9 mouse cellular contexts compared by ENCODE assay signal in the genomic region with DNA sequence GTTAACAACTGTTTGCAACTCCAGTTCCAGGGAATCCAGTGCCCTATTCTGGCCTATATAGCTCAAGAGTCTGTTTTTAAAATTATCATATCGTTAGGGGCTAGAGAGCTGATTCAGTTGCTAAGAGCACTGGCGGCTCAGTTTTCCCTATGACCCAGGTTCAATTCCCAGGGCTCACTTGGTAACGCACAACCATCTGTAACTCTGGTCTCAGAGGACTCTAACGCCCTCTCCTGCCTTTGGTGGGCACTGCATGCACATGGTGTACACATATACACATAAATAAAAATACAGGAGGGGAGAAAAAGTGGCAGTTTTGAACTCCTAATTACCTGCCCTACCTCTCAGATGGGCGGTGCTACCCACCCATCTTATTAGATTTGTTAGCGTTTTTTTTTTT. TPM values are rescaled to one million over a fixed set of nuclear protein-coding genes. Genes with fewer than 3 reads are reported as not detected.
DNase-seq lines count a peak whose midpoint lies in the region; ATAC-seq and TF ChIP-seq lines count a peak whose summit lies in the region.
"Had no signal": no experiment of that assay in that cellular context is flagged by ENCODE, and none has a peak within 500 bp of the region (broad histone marks: within the 10 kb centered on the region; RNA-seq: fewer than 3 reads in every experiment).

No protein-coding gene starts in this region.

- no peaks in the 10 kb centered on the region for H3K4me1 ChIP-seq in heart, postnatal 0 days (ENCODE audit: control insufficient read depth, insufficient read depth)
- no peaks in the 10 kb centered on the region for H3K4me1 ChIP-seq in lung, embryonic 14.5 days (ENCODE audit: insufficient read depth)
- H3K4me1 ChIP-seq in liver, postnatal 0 days (ENCODE audit: insufficient read depth): peaks cover 7% of the 10 kb centered on the region
- H3K4me1 ChIP-seq: embryonic facial prominence, embryonic 12.5 days had no signal

- 94% methylated on average over 6 of the region's 6 CpGs for WGBS in heart, postnatal 0 days
- WGBS in lung, embryonic 14.5 days: 87% methylated on average over 6 of the region's 6 CpGs
- WGBS in liver, postnatal 0 days (ENCODE audit: insufficient replicate concordance): 87% methylated on average over 6 of the region's 6 CpGs

- no peak overlapping the region for H3K4me3 ChIP-seq in heart, postnatal 0 days (ENCODE audit: low read depth, low read length)
- H3K4me3 ChIP-seq in lung, embryonic 14.5 days (ENCODE audit: low read depth, low read length): no peak overlapping the region
- H3K4me3 ChIP-seq in liver, postnatal 0 days (ENCODE audit: low read depth, low read length): no peak overlapping the region
- H3K4me3 ChIP-seq: embryonic facial prominence, embryonic 12.5 days had no signal

- peak overlapping the region; percentile 56 for H3K27ac ChIP-seq in heart, postnatal 0 days (ENCODE audit: low read depth)
- no peak overlapping the region for H3K27ac ChIP-seq in lung, embryonic 14.5 days (ENCODE audit: low read depth)
- no peak overlapping the region for H3K27ac ChIP-seq in liver, postnatal 0 days (ENCODE audit: low read depth)
- H3K27ac ChIP-seq: embryonic facial prominence, embryonic 12.5 days had no signal

- no peaks in the 10 kb centered on the region for H3K27me3 ChIP-seq in heart, postnatal 0 days (ENCODE audit: control insufficient read depth, insufficient read depth, low read length)
- H3K27me3 ChIP-seq in lung, embryonic 14.5 days (ENCODE audit: insufficient read depth, low read length): no peaks in the 10 kb centered on the region
- H3K27me3 ChIP-seq in liver, postnatal 0 days (ENCODE audit: insufficient read depth, low read length): no peaks in the 10 kb centered on the region
- H3K27me3 ChIP-seq: embryonic facial prominence, embryonic 12.5 days had no signal

- no peak for TF ChIP-seq EP300 in heart, postnatal 0 days (IDR thresholded peaks at IDR 0.05; ENCODE audit: low read depth)
- no peak for TF ChIP-seq EP300 in liver, postnatal 0 days (IDR thresholded peaks at IDR 0.05; ENCODE audit: low read depth)

- no peak for ATAC-seq in heart, postnatal 0 days (ENCODE audit: insufficient read depth, low read depth)
- no peak for ATAC-seq in lung, embryonic 14.5 days (ENCODE audit: insufficient read depth)
- no peak for ATAC-seq in liver, postnatal 0 days

- no peak overlapping the region for H3K9ac ChIP-seq in heart, postnatal 0 days (replicated peaks; ENCODE audit: low read depth, low read length)
- no peak overlapping the region for H3K9ac ChIP-seq in lung, embryonic 14.5 days
- H3K9ac ChIP-seq in liver, postnatal 0 days (replicated peaks): no peak overlapping the region
- H3K9ac ChIP-seq: embryonic facial prominence, embryonic 12.5 days had no signal

- no peak for DNase-seq in heart, postnatal 0 days (ENCODE audit: low spot score)
- DNase-seq in heart, adult 8-10 months (ENCODE audit: low spot score): no peak
- DNase-seq in lung, embryonic 14.5 days: no peak
- DNase-seq in lung, postnatal 4 days: no peak
- DNase-seq in ZHBTc4 (ENCODE audit: low read depth, low spot score): peak; percentile 73
- no peak for DNase-seq in liver, postnatal 0 days
- no peak for DNase-seq in embryo, embryonic 9.5 days (ENCODE audit: extremely low spot score)
- DNase-seq in layer of hippocampus, postnatal 36 days: no peak

- H3K36me3 ChIP-seq in heart, postnatal 0 days (replicated peaks; ENCODE audit: control insufficient read depth, insufficient read depth, low read length): no peaks in the 10 kb centered on the region
- H3K36me3 ChIP-seq in lung, embryonic 14.5 days (ENCODE audit: insufficient read depth): no peaks in the 10 kb centered on the region
- H3K36me3 ChIP-seq in liver, postnatal 0 days (replicated peaks; ENCODE audit: insufficient read depth, low read length): no peaks in the 10 kb centered on the region
- H3K36me3 ChIP-seq: embryonic facial prominence, embryonic 12.5 days had no signal

- H3K4me2 ChIP-seq in heart, postnatal 0 days (ENCODE audit: low read depth, low read length): no peak overlapping the region
- no peak overlapping the region for H3K4me2 ChIP-seq in lung, embryonic 14.5 days
- no peak overlapping the region for H3K4me2 ChIP-seq in liver, postnatal 0 days (ENCODE audit: low read depth, low read length)
- H3K4me2 ChIP-seq: embryonic facial prominence, embryonic 12.5 days had no signal

- no peaks in the 10 kb centered on the region for H3K9me3 ChIP-seq in heart, postnatal 0 days (replicated peaks; ENCODE audit: control insufficient read depth, low read length)
- no peaks in the 10 kb centered on the region for H3K9me3 ChIP-seq in lung, embryonic 14.5 days (ENCODE audit: low read depth, low read length)
- no peaks in the 10 kb centered on the region for H3K9me3 ChIP-seq in liver, postnatal 0 days (ENCODE audit: low read length)
- H3K9me3 ChIP-seq: embryonic facial prominence, embryonic 12.5 days had no signal

- no peak; the same call in 1 of the 2 replicates for TF ChIP-seq CTCF in heart, postnatal 0 days (IDR thresholded peaks at IDR 0.05; ENCODE audit: low read depth)
- peak; percentile 21; the same call in 1 of the 2 replicates for TF ChIP-seq CTCF in lung, embryonic 14.5 days (IDR thresholded peaks at IDR 0.05; ENCODE audit: low read depth)
- TF ChIP-seq CTCF in liver, postnatal 0 days (IDR thresholded peaks at IDR 0.05; ENCODE audit: low read depth): peak; percentile 39

RNA-seq across cellular contexts. Expression of gene Wee1, which starts 41.2 kb away (rescaled TPM):
- total RNA-seq in heart, postnatal 0 days (2014; rRNA removed; ENCODE audit: low replicate concordance): 21.4 and 27.9 TPM in 2 replicates
- polyA plus RNA-seq in heart, postnatal 0 days (2015; fragmentation: Nextera tagmentation; extraction: Ambion mirVana): 17.2 and 20.3 TPM in 2 replicates
- 10 to 100 TPM in 2 of 4 experiments, 1 to 10 TPM in 2; 9.4 to 15.2 (median 11.6) TPM for total RNA-seq in heart, adult 8-10 months (2022)
- polyA plus RNA-seq in lung, embryonic 14.5 days (2014; fragmentation: Nextera tagmentation; extraction: Ambion mirVana): 44.0 and 47.1 TPM in 2 replicates
- 4.5 and 5.3 TPM in 2 replicates for polyA plus RNA-seq in liver, postnatal 0 days (2015; fragmentation: Nextera tagmentation; extraction: Ambion mirVana)
- total RNA-seq in layer of hippocampus, postnatal 36 days (2021): 10 to 100 TPM; 19.7 to 22.6 TPM

RNA-seq across cellular contexts. Expression of gene Swap70, which starts 58.5 kb away (rescaled TPM):
- 16.5 and 16.9 TPM in 2 replicates for total RNA-seq in heart, postnatal 0 days (2014; rRNA removed; ENCODE audit: low replicate concordance)
- 11.8 and 12.9 TPM in 2 replicates for polyA plus RNA-seq in heart, postnatal 0 days (2015; fragmentation: Nextera tagmentation; extraction: Ambion mirVana)
- 10 to 100 TPM; 11.0 to 13.4 (median 12.0) TPM for total RNA-seq in heart, adult 8-10 months (2022)
- 33.0 and 35.4 TPM in 2 replicates for polyA plus RNA-seq in lung, embryonic 14.5 days (2014; fragmentation: Nextera tagmentation; extraction: Ambion mirVana)
- 5.2 and 7.2 TPM in 2 replicates for polyA plus RNA-seq in liver, postnatal 0 days (2015; fragmentation: Nextera tagmentation; extraction: Ambion mirVana)
- total RNA-seq in layer of hippocampus, postnatal 36 days (2021): 10 to 100 TPM; 10.7 TPM
